Mouse (Mus musculus) adrenal gland, adult 10 weeks (tissue): ENCODE data around the gene Mrpl17. TPM values are rescaled to one million over a fixed set of nuclear protein-coding genes. Genes with fewer than 3 reads are reported as not detected.

ENCODE experiments used
- polyA plus RNA-seq: library from polyadenylated mRNA; stranded (reverse); fragments of 350-450 nt; fragmentation: Illumina TruSeq; extraction: RNeasy Lipid Tissue Mini Kit (QIAGEN cat#74804); gene quantifications from one replicate; pipeline ENCODE4 v1.2.3, GENCODE M21; 2014; ENCODE audit warnings: low read depth, low replicate concordance

The Mrpl17 gene
- 15.7 TPM for polyA plus RNA-seq

GRCm38 (mm10) chr7:105810877-105811489 is at the start of gene Mrpl17:
Gene Mrpl17 (minus strand): TSS chr7:105811099.

GRCm38 (mm10) chr7:105787285-105788140 is 23.4 kb downstream of the Mrpl17 start, which contains the start of gene Dchs1:
Gene Dchs1 (minus strand): TSS chr7:105787654.

Other genes starting within 250 kb of the Mrpl17 start
- gene Apbb1, start 229.4 kb downstream of the Mrpl17 start, polyA plus RNA-seq = 1.4 TPM
- gene Hpx, start 211.0 kb downstream of the Mrpl17 start, polyA plus RNA-seq = not detected
- 5.9 TPM for gene Trim3, start 177.5 kb downstream of the Mrpl17 start, polyA plus RNA-seq
- gene Timm10b, start 171.0 kb downstream of the Mrpl17 start, polyA plus RNA-seq = 47.9 TPM
- gene Arfip2, start 170.7 kb downstream of the Mrpl17 start, polyA plus RNA-seq = 12.3 TPM
- 1.3 TPM for gene Gm45799, start 170.5 kb downstream of the Mrpl17 start, polyA plus RNA-seq
- 1.7 TPM for gene Dnhd1, start 160.3 kb downstream of the Mrpl17 start, polyA plus RNA-seq
- 41.2 TPM for gene Ilk, start 74.5 kb downstream of the Mrpl17 start, polyA plus RNA-seq
- gene Rrp8, start 73.7 kb downstream of the Mrpl17 start, polyA plus RNA-seq = 24.5 TPM
- 11.1 TPM for gene Taf10, start 66.7 kb downstream of the Mrpl17 start, polyA plus RNA-seq
- gene Tpp1, start 58.9 kb downstream of the Mrpl17 start, polyA plus RNA-seq = 145 TPM
- gene Dchs1, start 23.4 kb downstream of the Mrpl17 start, polyA plus RNA-seq = 0.17 TPM
- 31.2 TPM for gene Gm4070, start 142.9 kb upstream of the Mrpl17 start, polyA plus RNA-seq